Mouse (Mus musculus) erythroblast, embryonic 14.5 days (primary cell): Measurements from ENCODE around the gene Tigar.

Experiments used
- GATA1 ChIP-seq: IDR thresholded peaks from 2 replicates; pipeline ENCODE4 v1.6.1; 2012; ENCODE audit warnings: low read length, inconsistent platforms, mixed read lengths
- TAL1 ChIP-seq: IDR thresholded peaks from 3 replicates; pipeline ENCODE4 v1.6.1; 2012; ENCODE audit warnings: low read length, inconsistent platforms, mixed read lengths

DNA sequence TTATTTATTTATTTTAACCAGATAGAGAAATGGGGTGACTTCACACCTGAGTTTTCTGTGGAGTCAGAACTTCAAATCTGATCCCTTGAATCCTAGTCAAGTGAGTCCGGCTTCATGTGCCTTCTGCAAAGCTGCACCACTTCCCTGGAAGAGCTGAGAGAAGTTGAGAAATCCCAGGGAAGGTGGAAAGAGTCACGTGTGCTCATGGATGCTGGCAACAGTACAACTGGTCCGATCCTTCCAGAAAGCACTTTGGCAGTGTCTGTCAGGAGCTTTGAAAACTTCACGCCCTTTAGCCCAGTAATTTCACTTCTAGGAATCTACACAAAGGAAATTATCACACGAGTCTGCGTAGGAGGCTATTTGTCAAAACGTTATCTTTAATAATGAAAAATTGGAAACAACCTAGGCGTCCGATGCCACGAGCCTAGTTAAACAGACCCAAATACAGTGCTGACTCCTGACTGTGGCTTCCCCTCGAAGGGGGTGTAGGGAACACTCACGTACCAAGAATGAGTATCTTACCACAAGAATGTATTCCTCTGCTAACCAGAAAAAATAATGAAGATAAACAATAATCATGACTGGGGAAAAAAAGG, 52.3 kb downstream of the Tigar start:
- TF ChIP-seq TAL1 (no peak), GATA1 (no peak)
